Mouse (Mus musculus): Measurements from ENCODE around the gene Fbxw2. TPM values are rescaled to one million over a fixed set of nuclear protein-coding genes. Genes with fewer than 3 reads are reported as not detected.
A peak's percentile ranks its signal among the peaks of the same experiment; 100 is the strongest.
"Not testable (repeated sequence)": the region's sequence is repeated elsewhere in the genome, so short reads cannot be mapped to it uniquely, and the experiment has no call there.

Gene Fbxw2
- polyA plus RNA-seq, 1 experiment, result 55.3 TPM

DNA sequence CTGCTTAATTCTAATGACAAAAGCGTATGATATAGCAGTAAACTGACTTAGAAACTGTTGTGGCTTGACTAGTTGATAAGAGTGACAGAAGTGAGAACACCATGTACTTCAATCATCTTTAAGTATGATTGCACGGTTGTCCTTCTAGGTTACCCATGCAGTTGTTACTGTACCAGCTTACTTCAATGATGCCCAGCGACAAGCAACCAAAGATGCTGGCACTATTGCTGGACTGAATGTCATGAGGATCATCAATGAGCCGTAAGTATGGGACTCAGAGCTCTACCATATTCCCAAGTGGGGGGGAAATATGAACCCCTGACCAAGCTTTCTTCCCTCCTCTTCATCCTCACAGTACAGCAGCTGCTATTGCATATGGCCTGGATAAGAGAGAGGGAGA is 52.4 kb downstream of the Fbxw2 start:
- DNase-seq (ENCODE audit: low read depth), result no peak

DNA sequence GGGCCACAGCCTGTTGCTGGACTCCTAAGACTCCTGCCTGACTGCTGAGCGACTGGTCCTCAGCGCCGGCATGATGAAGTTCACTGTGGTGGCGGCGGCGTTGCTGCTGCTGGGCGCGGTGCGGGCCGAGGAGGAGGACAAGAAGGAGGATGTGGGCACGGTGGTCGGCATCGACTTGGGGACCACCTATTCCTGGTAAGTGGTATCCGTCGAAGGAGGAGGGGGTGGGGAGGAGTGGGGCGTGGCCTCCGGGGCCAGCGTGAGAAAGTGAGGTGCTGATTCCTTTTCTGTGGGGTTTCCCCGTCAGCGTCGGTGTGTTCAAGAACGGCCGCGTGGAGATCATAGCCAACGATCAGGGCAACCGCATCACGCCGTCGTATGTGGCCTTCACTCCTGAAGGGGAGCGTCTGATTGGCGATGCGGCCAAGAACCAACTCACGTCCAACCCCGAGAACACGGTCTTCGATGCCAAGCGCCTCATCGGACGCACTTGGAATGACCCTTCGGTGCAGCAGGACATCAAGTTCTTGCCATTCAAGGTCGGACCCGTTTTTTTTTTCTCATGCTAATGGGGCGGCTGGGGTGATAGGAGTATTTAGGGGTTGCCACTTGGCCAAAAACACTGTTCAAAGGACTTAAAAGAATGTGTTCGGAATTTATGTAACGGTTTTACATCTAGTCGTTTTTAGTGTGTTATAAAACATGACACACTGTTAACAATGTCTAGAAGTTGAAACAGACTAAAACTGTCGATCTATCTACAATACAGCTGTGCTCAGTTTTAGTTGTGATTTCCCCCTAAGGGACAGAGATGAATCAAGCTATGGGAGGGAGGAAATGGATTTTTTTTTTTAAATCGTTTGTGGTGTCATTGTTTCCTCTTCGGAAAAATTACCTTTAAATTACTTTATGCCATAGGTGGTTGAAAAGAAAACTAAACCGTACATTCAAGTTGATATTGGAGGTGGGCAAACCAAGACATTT is 53.6 kb downstream of the Fbxw2 start:
- no peak for DNase-seq (ENCODE audit: low read depth)

DNA sequence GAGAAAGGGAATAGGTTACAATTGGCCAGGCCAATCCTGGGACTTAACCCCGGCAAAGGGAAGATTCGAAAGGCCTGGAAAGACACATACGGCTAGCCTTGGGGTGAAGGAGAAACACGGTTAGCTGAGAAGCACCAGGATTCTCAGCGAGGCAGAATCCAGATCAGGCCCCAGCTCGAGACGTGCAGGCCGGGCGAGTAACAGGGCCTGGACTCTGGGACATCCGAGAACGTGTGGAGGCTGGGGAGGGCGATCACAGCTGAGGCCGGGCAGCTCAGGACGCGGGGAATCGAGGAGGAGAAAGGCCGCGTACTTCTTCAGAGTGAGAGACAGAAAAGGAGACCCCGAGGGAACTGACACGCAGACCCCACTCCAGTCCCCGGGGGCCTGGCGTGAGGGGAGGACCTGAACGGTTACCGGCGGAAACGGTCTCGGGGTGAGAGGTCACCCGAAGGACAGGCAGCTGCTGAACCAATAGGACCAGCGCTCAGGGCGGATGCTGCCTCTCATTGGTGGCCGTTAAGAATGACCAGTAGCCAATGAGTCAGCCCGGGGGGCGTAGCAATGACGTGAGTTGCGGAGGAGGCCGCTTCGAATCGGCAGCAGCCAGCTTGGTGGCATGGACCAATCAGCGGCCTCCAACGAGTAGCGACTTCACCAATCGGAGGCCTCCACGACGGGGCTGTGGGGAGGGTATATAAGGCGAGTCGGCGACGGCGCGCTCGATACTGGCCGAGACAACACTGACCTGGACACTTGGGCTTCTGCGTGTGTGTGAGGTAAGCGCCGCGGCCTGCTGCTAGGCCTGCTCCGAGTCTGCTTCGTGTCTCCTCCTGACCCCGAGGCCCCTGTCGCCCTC is 54.5 kb downstream of the Fbxw2 start, which contains the start of gene Hspa5:
Hspa5 (plus strand) TSS at position 603 of the 859 bp plus-strand sequence.
- peak; percentile 97 for DNase-seq (ENCODE audit: low read depth)

DNA sequence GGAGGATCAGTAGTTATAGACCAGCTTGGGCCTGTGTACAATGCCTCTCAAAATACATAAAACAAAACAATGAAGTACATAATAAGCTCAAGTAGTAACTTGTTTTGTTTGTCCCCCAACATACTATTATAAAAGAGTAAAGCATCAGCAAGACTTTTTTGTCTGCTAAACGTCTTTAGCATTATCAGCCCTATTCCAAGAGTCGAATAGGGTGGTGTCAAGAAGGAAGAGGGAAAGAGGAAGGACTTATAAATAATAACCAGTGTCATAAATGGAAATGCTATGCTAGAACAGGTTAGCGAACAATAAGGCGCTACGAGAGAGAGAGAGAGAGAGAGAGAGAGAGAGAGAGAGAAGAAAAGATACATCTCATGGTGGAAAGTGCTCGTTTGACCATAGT is 55.2 kb downstream of the Fbxw2 start:
- DNase-seq (ENCODE audit: low read depth), result no peak

DNA sequence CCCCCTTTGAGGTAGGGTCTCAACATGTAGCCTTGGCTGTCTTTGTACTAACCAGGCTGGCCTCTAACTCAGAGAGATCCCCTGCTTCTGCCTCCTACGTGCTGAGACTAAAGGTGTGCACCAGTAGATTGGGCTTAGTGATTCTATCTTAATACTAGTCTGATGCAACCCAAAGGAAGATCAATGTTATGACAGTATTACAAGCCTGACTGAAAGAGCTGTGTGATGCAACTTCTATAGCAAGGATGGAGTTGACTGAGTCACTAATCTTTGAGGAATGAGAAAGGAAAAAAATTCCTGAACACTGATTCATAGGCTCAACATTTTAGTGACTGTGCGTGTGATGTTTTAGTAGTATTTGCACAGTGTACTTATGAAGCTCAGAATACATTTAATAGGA is 56.1 kb downstream of the Fbxw2 start:
- DNase-seq (ENCODE audit: low read depth), result no peak

DNA sequence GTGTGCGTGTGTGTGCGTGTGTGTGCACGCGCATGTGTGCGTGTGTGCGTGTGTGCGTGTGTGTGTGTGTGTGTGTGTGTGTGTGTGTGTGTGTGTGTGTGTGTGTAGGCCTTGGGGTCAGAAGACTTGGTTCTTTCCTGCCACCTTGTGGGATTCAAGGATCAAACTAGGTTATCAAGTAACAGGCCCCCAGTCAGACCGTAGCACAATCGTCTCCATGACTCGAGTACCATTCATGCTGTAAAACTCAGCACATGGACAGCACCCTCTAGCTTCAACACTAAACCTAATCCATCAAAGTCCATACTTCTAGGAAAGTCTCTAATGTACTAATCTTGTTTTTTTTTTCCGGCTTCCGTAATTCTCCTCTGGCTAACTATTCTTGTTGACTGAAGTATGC is 61.3 kb downstream of the Fbxw2 start:
- DNase-seq (ENCODE audit: low read depth), result no peak

DNA sequence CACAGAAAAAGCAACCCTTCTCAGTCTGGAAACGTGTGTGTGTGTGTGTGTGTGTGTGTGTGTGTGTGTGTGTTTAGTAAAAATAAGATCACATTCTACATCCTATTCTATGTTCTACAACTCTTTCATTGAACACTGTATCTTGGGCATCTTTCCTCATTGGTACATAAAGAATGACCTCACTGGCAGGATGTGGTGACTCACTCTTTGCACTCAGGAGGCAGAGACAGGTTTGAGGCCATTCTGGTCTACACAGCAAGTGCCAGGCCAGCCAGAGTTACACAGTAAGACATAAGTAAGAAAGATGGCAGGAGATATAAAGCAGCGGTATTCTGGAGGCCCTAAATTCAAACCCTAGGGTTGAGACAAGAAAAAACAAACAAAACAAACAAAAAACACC is 63.2 kb downstream of the Fbxw2 start:
- no peak for DNase-seq (ENCODE audit: low read depth)

DNA sequence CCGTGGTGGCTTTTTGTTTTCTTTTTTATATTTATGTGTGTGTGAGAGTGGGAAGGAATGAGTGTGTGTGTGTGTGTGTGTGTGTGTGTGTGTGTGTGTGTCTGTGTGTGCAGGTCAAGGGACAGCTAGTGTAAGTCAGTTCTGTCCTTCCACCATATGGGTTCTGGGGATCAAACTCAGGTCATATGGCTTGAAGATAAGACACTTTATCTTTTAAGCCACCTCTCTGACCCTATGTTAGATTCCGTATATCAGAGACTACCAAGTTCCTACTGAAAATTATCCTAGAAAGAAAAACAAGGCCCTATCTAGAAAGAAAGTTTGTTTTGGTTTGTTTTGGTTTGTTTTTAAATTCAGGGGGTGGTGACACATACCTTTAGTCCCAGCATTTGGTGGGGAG is 63.9 kb downstream of the Fbxw2 start:
- DNase-seq (ENCODE audit: low read depth), result no peak

DNA sequence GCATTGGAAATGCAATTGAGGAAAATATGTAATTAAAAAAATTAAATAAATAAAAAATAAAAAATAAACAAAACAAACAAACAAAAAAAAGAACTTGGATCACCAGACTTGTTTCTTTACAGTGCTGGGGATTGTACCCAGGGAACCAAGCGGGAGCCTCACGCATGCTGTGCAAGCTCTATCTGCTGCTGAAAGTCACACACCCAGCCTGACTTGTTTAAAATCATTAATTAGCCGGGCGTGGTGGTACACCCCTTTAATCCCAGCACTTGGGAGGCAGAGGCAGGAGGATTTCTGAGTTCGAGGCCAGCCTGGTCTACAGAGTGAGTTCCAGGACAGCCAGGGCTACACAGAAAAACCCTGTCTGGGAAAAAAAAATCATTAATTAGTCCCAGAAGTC is 64.8 kb downstream of the Fbxw2 start:
- not testable (repeated sequence) for DNase-seq (ENCODE audit: low read depth)

DNA sequence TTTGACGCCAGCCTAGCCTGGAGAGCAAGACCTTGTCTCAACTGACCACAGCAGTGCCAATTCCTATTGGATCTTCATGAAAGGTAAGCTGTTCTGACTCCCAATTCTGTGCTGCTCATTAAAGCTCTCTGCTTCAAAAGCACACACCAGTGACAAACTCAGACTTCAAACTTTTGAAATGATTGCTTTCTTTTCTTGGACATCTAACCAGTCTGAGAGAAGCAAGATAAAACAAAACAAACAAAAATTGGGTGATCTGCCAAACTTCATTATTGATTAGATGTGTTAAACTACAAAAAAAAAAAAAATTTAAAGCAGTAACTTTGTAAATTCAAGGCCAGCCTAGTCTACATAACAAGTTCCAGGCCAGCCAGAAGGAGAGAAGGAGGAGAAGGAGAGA is 68.8 kb downstream of the Fbxw2 start:
- DNase-seq (ENCODE audit: low read depth), result no peak

DNA sequence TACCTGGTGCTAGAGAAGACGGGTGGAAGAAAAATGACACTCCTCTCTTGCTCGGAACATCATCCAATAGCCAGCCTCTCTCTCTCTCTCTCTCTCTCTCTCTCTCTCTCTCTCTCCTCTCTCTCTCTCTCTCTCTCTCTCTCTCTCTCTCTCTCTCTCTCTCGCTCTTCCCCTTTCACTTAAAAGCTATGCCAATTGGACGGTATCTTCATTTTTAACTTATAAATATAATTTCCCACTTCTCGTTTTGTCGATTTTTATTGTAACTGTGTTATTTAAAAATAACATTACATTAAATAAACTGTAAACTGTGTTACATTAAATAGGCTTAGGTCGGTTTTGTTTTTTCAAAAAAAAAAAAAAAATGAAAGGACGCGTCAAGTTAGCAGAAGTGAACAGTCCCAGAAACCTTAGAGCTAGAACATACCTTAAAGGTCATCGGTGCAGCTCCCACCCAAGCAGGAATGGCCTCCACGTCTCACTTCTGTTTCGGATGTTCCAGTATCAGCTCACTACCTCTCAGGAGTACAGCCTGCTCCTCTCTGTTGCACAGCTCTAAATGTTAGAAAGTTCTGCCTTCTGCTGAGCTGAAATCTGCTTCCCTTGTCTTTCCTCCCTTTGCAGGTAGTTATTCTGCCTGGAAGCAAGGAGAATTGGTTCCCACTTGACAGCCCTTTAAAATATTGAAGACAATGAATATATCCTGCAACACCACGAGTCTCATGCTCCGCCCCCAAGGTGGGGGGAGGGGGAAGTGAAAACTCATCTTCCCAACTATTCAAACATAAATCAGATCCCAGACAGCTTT is 71.4 kb downstream of the Fbxw2 start, which contains the start of gene Gapvd1:
Gapvd1 (minus strand) TSS at position 682 of the 808 bp plus-strand sequence.
- no peak for DNase-seq (ENCODE audit: low read depth)

Other genes with a start within 250 kb of the Fbxw2 start
- 20.6 and 26.3 TPM in 2 replicates for gene Gapvd1, start 71.1 kb downstream of the Fbxw2 start, polyA plus RNA-seq (2012; rRNA removed)
- gene Hspa5, start 54.3 kb downstream of the Fbxw2 start, polyA plus RNA-seq (2012; rRNA removed), result 894 and 1,524 TPM in 2 replicates
- gene Rabepk, start 26.4 kb downstream of the Fbxw2 start, polyA plus RNA-seq (2012; rRNA removed), result 48.8 and 51.2 TPM in 2 replicates
- 0.05 TPM in 1 of 2 replicates, not detected in the other for gene Gm34653, start 6.7 kb upstream of the Fbxw2 start, polyA plus RNA-seq (2012; rRNA removed)
- gene Cutal, start 48.1 kb upstream of the Fbxw2 start, polyA plus RNA-seq (2012; rRNA removed), result 20.0 and 39.2 TPM in 2 replicates
- gene Psmd5, start 48.7 kb upstream of the Fbxw2 start, polyA plus RNA-seq (2012; rRNA removed), result 14.5 and 20.7 TPM in 2 replicates
- gene Phf19, start 87.7 kb upstream of the Fbxw2 start, polyA plus RNA-seq (2012; rRNA removed), result 10.5 and 15.8 TPM in 2 replicates
- 3.8 and 6.4 TPM in 2 replicates for gene Traf1, start 135.5 kb upstream of the Fbxw2 start, polyA plus RNA-seq (2012; rRNA removed)
- 0.15 TPM in 1 of 2 replicates, not detected in the other for gene Hc, start 235.1 kb upstream of the Fbxw2 start, polyA plus RNA-seq (2012; rRNA removed)

All from gonadal fat pad, adult 2 months (tissue).